ENCODE assay signal across 1 mouse cellular context in the genomic region with DNA sequence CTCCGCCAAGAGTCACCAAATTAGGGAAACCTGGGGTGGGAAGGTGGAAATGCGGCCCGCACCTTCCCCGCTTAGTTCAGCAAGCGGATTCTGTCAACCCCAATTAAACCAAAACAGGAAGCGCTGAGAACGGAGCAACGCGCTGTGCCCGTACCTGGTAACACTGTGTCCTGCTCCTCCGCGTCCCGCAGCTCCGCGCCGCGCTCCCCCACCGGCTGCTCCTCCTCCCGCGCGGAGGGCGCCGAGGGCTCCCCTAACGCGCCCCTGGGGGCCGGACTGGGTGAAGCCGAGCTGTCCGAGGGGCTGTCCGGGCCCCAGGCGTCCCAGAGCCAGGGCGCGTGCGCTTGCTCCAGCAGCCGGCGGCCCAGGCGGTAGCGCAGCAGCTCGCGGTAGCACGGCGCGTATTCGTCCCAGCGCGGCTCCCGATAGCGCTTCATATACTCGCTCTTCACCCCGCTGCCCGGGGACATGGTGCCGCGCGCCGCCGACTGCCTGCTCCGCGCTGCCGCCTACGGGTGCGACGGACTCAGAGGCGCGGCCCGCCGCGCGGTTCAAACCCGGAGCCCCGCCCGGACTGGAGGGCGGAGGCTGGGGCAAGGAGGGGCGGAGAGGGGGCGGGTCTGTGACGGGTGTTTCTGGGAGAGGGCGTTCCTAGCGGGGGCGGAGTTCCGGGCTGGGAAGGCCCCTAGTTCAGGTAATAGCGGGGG.
TF ChIP-seq lines count a peak whose summit lies in the region.

No protein-coding gene starts in this region.

TF ChIP-seq in MEL, 35 proteins besides CTCF, POLR2A, EP300 and RAD21 (continued from another document):
- peak; percentile 75 for TF ChIP-seq NELFE (IDR thresholded peaks at IDR 0.05; ENCODE audit: low read depth, low read length)
- no peak for TF ChIP-seq USF1 (IDR thresholded peaks at IDR 0.05; ENCODE audit: low read depth, low read length)
- TF ChIP-seq CHD1 (IDR thresholded peaks at IDR 0.05; ENCODE audit: low read depth, low read length) = 0 out of 2 replicates have a peak, but pooled peaks have one; percentile 34
- no peak for TF ChIP-seq MYB (IDR thresholded peaks at IDR 0.05; ENCODE audit: low read depth, low read length)
- peak; percentile 54; the same call in 1 of the 2 replicates for TF ChIP-seq MXI1 (IDR thresholded peaks at IDR 0.05; ENCODE audit: low read depth, low read length)
- TF ChIP-seq ZNF384 (IDR thresholded peaks at IDR 0.05; ENCODE audit: low read depth, low read length) = no peak
- no peak for TF ChIP-seq TBP (IDR thresholded peaks at IDR 0.05; ENCODE audit: low read depth, low read length)
- TF ChIP-seq NRF1 (IDR thresholded peaks at IDR 0.05; ENCODE audit: insufficient read depth, low read depth, low read length, poor library complexity, severe bottlenecking) = peak; percentile 57
- peak; percentile 74; the same call in 1 of the 2 replicates for TF ChIP-seq ZMIZ1 (IDR thresholded peaks at IDR 0.05; ENCODE audit: low read depth, low read length)
- TF ChIP-seq TAL1 (IDR thresholded peaks at IDR 0.05; ENCODE audit: low read length) = no peak
- no peak for TF ChIP-seq CHD2 (IDR thresholded peaks at IDR 0.05; ENCODE audit: low read length)
- no peak for TF ChIP-seq MAX (IDR thresholded peaks at IDR 0.05; ENCODE audit: low read length)
- no peak for TF ChIP-seq BHLHE40 (IDR thresholded peaks at IDR 0.05; ENCODE audit: borderline replicate concordance, low read depth, low read length)
- TF ChIP-seq ZC3H11A (IDR thresholded peaks at IDR 0.05; ENCODE audit: low read depth, low read length) = no peak
- TF ChIP-seq E2F4 (IDR thresholded peaks at IDR 0.05; ENCODE audit: borderline replicate concordance, low read depth, low read length) = no peak
- TF ChIP-seq KAT2A (conservative IDR thresholded peaks at IDR 0.05; ENCODE audit: low read depth, low read length) = no peak
- no peak for TF ChIP-seq USF2 (IDR thresholded peaks at IDR 0.05; ENCODE audit: borderline replicate concordance in 1 of 2, insufficient read depth in 1 of 2, low read depth in 1 of 2, low read length in 2 of 2)
- no peak for TF ChIP-seq GATA1 (IDR thresholded peaks at IDR 0.05; ENCODE audit: low read depth, low read length)
- TF ChIP-seq JUND (IDR thresholded peaks at IDR 0.05; ENCODE audit: low read depth, low read length) = no peak
- TF ChIP-seq HCFC1 (IDR thresholded peaks at IDR 0.05; ENCODE audit: low read depth, low read length) = no peak; the same call in 1 of the 2 replicates
- no peak for TF ChIP-seq ZKSCAN1 (IDR thresholded peaks at IDR 0.05; ENCODE audit: low read depth, low read length)
- TF ChIP-seq POLR2AphosphoS2 (IDR thresholded peaks at IDR 0.05; ENCODE audit: low read length) = peak; percentile 53; the same call in 1 of the 2 replicates
- no peak; the same call in 1 of the 2 replicates for TF ChIP-seq ETS1 (IDR thresholded peaks at IDR 0.05; ENCODE audit: low read depth, low read length)
- TF ChIP-seq MYC (IDR thresholded peaks at IDR 0.05; ENCODE audit: low read depth, low read length) = no peak
- TF ChIP-seq SIN3A (IDR thresholded peaks at IDR 0.05; ENCODE audit: low read length) = peak; percentile 61; the same call in 1 of the 2 replicates
- TF ChIP-seq MAFK (IDR thresholded peaks at IDR 0.05; ENCODE audit: borderline replicate concordance, low read depth, low read length) = no peak
- 0 out of 2 replicates have a peak, but pooled peaks have one; percentile 3 for TF ChIP-seq SMC3 (IDR thresholded peaks at IDR 0.05; ENCODE audit: low read depth, low read length)
- TF ChIP-seq RCOR1 (IDR thresholded peaks at IDR 0.05; ENCODE audit: low read depth, low read length) = no peak
- peak; percentile 56 for TF ChIP-seq TCF12 (IDR thresholded peaks at IDR 0.05; ENCODE audit: low read depth, low read length)
